Mouse (Mus musculus) gastrocnemius, postnatal 25 days (tissue): Measurements from ENCODE around the gene Zfp553. TPM values are rescaled to one million over a fixed set of nuclear protein-coding genes. Genes with fewer than 3 reads are reported as not detected.

Experiments used
- DNase-seq: peaks from one replicate; pipeline ENCODE4 v3.0.0; 2022
- total RNA-seq, 2 experiments: library from RNA; stranded (reverse); gene quantifications; 1 replicate in 1 of 2; 2 replicates in 1 of 2; pipeline ENCODE4 v1.2.3; 2021

Zfp553 gene
- total RNA-seq, 2 experiments from 2014 or later: 4.0 to 4.2 TPM

DNA sequence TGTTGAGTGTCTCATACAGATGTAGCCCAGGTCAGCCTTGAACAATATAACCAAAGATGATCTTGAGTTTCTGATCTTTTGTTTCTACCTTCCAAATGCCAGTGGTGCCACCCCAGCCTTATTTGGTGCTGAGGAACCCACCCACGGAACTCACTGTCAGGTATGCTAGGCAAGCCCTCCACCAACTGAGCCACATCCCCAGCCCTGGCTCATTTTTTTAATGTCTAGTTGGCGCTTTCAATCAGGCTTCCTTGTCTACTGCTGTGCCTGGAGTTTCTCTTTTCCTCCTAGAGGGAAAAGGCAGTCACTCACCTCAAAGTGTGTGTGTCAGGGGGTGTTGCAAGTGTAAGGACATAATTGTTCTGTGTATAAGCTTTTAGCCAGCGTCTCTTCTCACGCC, 38.2 kb downstream of the Zfp553 start:
- DNase-seq: no peak

DNA sequence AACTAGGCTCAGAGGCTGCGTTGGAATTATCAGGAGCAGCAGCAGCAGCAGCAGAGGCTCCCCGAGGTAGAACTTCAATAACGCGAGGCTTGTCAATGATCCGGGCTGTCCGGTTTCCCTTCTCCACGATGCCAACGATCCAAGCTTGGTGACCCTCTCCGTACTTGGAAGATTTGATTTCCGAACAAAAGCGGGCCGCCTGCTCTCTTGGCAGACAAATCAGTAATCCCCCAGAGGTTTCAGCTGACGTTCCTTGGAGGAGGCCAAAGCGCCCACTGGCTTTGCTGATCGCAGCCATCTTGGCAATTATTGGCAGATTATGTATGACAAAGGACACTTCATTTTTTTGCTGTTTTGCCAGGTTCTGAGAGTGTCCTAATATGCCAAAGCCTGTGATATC, 39.7 kb downstream of the Zfp553 start:
- no peak for DNase-seq

DNA sequence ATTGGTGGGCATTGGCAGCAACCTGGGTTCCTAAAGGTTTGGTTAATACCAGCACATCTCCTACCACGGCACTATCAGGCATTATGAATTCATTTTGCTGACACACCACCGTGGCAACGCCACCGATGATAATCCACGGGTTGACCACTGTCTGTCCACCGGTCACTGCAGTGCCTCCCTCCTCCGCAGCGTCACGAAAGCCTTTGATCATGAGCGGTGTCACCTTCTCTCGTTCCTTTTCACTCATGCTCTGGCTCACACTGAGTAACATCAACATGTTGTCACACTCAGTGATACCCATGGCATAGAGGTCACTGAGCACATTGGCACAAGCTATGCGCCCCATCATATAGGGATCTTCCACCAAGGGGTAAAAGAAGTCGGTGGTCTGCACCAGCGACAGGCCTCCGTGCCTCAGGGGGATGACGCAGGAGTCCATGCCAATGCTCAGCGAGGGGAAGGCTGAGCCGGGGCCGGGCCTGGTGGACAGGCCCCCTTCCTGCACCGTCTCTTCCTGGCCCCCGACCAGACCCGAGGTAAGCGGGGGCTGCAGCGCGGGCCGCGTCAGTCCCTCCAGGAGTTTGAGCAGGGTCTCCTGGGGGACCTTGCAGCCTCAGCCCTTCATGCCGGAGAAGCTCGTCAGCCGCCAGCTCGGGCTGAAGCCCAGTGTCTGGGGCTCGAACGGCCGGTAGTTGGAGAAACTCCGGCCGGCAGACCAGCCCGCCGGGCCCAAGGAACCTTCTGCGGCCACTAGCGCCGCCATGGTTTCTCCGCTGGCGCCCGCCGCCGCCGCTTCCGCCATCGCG, 40.5 kb downstream of the Zfp553 start:
- no peak for DNase-seq

DNA sequence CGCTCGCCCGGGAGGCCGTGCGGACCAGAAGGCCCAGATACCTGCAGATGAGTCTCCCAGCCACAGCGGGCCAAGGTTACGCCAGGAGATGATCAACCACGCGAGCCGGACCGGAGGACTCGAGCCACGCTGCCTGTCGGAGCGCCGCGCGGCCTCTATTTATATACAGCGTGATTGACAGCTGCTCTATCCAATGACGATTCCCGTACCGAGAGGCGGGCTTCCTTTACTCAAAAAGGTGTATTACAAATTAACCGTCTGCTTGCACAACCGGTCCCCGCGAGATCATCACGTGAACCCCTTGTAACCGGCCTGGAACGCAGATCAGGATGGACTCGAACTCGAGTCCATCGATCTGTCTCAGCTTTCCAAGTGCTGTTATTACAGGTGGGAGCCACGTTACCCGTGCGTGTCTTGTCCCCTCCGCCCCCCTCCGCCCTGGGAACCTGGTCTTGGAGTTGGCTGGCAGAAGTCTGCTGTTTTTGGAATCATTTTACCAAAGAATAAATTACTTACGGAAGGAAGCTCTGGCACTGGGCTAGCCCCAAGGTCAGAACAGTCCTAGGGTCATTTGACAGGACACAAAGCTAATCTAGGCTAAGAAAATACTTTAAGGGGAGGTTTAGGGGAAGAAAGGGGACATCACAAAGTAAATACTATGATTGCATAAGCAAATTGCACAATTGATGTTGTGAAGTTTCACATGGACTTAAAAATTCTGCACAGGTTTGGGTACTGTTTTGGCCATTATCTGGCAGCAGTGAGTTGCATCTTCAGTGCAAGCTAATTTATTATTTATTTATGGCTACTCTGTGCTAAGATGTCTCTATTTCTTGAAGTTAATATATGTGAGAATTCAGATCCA, 41.3 kb downstream of the Zfp553 start, which contains the start of gene Sephs2:
Gene Sephs2, minus strand, starts transcription at position 131 of the 865 bp plus-strand sequence.
- DNase-seq: peak; percentile 90

DNA sequence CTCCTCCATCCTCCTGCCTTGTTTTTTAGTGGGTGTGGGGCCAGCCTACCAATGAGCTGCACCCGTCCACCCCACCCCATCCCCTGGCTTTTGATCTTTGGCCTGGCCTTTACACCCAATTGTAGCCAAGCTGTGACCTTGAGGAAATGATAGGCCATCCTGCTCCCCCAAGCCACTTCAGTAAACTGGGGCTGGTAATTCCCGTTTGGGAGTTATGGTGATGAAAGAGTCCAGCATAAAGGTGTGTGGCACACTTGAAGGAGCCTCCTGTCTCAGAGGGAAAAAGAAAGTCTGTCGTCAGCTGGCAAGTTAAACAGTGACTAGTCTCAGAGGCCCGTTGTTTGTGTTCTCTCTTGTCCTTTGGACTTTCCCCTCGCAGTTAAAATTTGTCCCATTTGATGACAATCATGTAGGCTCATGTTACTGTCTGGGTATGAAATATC, 43.7 kb downstream of the Zfp553 start:
- no peak for DNase-seq

DNA sequence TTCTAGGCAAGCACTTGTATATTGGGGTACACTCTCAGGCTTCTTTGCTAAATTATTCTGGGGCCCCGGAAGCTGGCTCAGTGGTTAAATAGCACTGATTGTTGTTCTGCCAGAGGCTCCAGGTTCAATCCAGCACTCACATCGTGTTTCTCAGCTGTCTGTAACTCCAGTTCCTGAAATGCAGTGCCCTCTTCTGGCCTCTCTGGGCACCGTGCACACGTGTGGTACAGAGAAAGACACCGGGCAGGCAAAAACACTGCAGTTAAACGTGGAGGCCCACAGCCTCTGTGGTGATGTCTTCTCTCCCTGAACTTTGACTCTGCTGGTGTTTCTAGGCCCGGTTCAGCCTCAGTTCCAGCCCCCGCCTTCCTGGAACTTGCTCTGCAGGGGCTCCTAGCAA, 45.5 kb downstream of the Zfp553 start:
- no peak for DNase-seq

DNA sequence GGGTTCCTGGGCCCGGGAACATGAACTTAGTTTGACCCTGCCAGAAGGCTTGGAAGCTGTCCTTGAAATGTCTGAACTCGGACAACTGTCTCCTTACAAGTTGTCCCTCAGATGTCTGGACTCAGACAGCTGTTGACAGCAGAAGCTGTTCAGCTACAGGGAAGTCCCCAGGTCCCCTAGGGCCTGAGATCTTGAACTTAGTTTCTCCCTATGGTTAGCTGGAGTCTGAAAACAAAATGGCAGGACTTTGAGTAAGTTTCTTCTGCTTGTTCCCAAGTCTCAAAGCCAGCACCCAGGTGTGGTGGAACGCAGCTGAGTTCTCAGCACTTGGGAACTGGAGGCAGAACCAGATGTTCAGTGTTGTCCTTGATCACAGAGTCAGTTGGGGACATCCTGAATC, 47.2 kb downstream of the Zfp553 start:
- DNase-seq: no peak

DNA sequence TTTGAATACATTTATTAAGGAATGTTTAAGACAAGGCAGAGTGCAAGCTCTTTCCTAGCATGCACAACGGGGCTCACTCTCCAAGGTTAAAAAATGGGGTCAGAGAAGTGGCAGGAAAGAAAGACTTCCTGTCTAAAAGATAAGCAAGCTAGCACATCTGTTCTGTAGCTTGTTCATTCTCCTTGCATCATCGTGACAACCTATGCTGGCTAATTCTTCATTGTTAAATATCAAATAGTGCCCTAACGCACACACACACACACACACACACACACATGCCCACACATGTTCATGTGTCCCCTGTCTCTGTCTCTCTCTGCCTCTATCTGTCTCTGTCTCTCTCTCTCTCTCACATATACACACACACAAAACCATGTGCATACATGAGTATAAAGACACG, 48.3 kb downstream of the Zfp553 start:
- no peak for DNase-seq

DNA sequence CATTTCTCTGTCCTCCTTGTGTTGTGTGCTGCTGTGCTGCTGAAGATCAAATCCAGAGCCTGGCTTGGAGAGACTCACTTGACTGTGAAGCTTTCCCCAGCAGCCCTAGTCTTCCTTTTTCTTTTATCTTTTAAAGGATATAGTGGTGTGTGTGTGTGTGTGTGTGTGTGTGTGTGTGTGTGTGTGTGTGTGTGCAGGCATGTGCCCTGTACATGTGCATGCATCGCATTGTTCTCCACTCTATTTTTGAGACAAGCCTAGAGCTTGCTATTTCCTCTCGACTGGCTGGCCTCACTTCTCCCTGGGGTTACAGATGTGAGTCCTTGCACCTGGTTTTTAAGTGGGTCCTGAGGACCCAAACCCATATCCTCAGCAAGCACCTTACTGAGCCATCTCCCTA, 49.3 kb downstream of the Zfp553 start:
- no peak for DNase-seq

DNA sequence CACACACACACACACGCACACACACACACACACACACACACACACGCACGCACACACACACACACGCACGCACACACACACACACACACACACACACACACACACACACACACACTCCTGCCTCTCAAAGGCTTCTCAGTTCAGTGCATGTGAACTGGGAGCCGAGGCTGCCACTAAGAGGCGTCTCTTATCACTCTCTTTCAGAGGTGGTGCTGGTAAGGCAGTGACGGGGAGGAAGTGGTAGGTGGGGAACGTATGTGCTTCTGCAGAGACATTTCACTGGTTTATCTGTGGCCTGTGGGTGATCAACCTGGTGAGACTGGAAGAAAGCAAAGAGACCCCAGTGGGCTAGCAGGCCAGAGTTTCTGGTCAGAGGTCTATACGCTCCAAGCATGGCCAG, 52.3 kb downstream of the Zfp553 start:
- DNase-seq: no peak

Other genes with a start within 250 kb of the Zfp553 start
- gene Mvp, start 218.4 kb upstream of the Zfp553 start, total RNA-seq: 10 to 100 TPM; 20.4 to 23.3 TPM
- not detected for gene Pagr1b, start 216.6 kb upstream of the Zfp553 start, total RNA-seq
- gene Pagr1a, start 215.7 kb upstream of the Zfp553 start, total RNA-seq: 1 to 10 TPM; 2.4 to 8.7 TPM
- gene Gm42742, start 212.0 kb upstream of the Zfp553 start, total RNA-seq: 10 to 100 TPM; 15.9 to 17.5 TPM
- under 1 TPM; 0.77 to 0.86 TPM for gene Prrt2, start 211.8 kb upstream of the Zfp553 start, total RNA-seq
- gene Maz, start 206.0 kb upstream of the Zfp553 start, total RNA-seq: 10 to 100 TPM; 64.0 to 66.1 TPM
- 1 to 10 TPM; 1.8 to 2.3 TPM for gene Kif22, start 190.6 kb upstream of the Zfp553 start, total RNA-seq
- not detected for gene Zg16, start 145.7 kb upstream of the Zfp553 start, total RNA-seq
- under 1 TPM; 0.59 to 0.91 TPM for gene AI467606, start 141.7 kb upstream of the Zfp553 start, total RNA-seq
- gene Qprt, start 110.8 kb upstream of the Zfp553 start, total RNA-seq: under 1 TPM; 0.43 to 0.51 TPM
- under 1 TPM; 0.13 to 0.16 TPM for gene Spn, start 95.2 kb upstream of the Zfp553 start, total RNA-seq
- 10 to 100 TPM; 26.2 to 28.2 TPM for gene Cd2bp2, start 37.0 kb upstream of the Zfp553 start, total RNA-seq
- gene Tbc1d10b, start 24.6 kb upstream of the Zfp553 start, total RNA-seq: 10 to 100 TPM; 32.8 to 34.1 TPM
- gene Mylpf, start 24.2 kb upstream of the Zfp553 start, total RNA-seq: over 10,000 TPM; 49,123 to 49,891 TPM
- 1 to 10 TPM; 1.5 to 1.7 TPM for gene Sept1, start 69 bp downstream of the Zfp553 start, total RNA-seq
- 10 to 100 TPM; 15.8 to 16.8 TPM for gene Zfp771, start 11.2 kb downstream of the Zfp553 start, total RNA-seq
- 10 to 100 TPM; 26.5 to 28.7 TPM for gene Dctpp1, start 27.6 kb downstream of the Zfp553 start, total RNA-seq
- 10 to 100 TPM; 28.6 to 30.7 TPM for gene Sephs2, start 41.0 kb downstream of the Zfp553 start, total RNA-seq
- under 1 TPM; 0.26 to 0.40 TPM for gene Itgal, start 63.2 kb downstream of the Zfp553 start, total RNA-seq
- gene Zfp768, start 112.5 kb downstream of the Zfp553 start, total RNA-seq: 10 to 100 TPM; 27.0 to 28.4 TPM
- gene Zfp747, start 143.0 kb downstream of the Zfp553 start, total RNA-seq: 1 to 10 TPM; 2.9 to 3.0 TPM
- gene 9130019O22Rik, start 154.1 kb downstream of the Zfp553 start, total RNA-seq: 1 to 10 TPM; 1.5 TPM
- gene E430018J23Rik, start 160.6 kb downstream of the Zfp553 start, total RNA-seq: 1 to 10 TPM; 1.7 to 1.8 TPM
- 1 to 10 TPM; 1.7 TPM for gene Zfp764, start 173.8 kb downstream of the Zfp553 start, total RNA-seq
- gene Zfp688, start 189.0 kb downstream of the Zfp553 start, total RNA-seq: 1 to 10 TPM; 2.0 to 2.7 TPM
- gene Zfp689, start 216.1 kb downstream of the Zfp553 start, total RNA-seq: 1 to 10 TPM in 1 of 2 experiments, under 1 TPM in 1; 0.67 to 1.0 TPM
- gene Prr14, start 226.6 kb downstream of the Zfp553 start, total RNA-seq: 10 to 100 TPM; 17.3 to 17.7 TPM
- 10 to 100 TPM; 15.8 to 16.8 TPM for gene Fbrs, start 246.1 kb downstream of the Zfp553 start, total RNA-seq